Mouse (Mus musculus): ENCODE results near the gene Oard1.

Oard1 gene

GRCm38 (mm10) chr17:48436487-48436886, 26.7 kb downstream of the Oard1 start:
- DNase-seq (ENCODE audit: low read depth), result no peak

DNA sequence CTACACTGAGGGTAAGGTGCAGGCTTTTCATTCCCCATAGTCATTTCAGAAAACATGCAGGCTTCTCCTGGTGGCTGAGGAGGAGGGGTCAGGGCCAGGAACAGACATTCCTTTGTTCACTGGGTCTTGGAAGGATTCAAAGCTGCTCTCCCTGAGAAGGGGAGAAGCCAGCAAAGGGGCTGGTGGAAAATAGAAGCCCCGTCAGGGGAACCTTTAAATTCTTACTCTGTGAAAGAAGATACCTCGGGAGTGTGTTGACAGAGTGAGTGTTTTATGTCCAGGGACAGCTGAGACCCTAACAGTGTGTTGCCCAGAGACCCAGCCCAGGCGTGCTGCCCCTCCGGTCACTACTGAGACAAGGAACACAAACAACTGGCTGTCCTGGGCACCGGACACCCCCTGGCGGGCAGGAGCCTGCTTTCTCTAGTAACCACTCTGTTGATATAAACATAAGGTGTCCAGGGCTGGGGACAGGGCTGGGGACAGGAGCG, 27.7 kb downstream of the Oard1 start:
- no peak for DNase-seq (ENCODE audit: low read depth)

DNA sequence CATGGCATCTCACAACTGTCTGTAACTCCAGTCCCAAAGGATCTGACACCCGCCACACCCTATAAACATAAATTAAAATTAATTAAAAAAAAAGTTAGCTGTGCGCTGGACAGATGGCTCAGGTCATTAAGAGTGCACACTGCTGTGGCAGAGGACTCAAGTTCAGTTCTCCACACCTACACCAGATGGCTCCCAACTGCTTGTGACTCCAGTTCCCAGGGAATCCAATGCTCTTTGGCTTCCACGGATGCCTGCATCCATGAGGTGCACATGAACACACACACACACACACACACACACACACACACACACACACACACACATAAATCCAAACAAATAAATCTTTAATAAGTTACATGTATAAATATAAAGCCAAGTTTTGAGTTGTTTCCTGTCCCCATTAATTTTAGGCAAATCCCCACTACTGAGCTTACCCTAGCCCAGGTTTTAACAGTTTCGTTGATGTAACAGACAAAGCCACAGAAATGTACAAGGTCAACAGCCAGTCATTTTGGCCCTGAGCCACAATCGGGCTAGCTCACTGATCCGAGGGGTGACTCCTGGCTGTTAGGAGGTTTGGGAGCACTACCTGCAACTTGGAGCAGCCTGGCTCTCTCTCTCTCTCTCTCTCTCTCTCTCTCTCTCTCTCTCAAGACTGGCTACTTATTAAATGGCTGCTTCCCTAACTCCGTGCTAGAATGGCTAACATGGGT, 33.1 kb downstream of the Oard1 start:
- DNase-seq (ENCODE audit: low read depth), result no peak

GRCm38 (mm10) chr17:48443542-48444145, 33.8 kb downstream of the Oard1 start:
- no peak for DNase-seq (ENCODE audit: low read depth)

DNA sequence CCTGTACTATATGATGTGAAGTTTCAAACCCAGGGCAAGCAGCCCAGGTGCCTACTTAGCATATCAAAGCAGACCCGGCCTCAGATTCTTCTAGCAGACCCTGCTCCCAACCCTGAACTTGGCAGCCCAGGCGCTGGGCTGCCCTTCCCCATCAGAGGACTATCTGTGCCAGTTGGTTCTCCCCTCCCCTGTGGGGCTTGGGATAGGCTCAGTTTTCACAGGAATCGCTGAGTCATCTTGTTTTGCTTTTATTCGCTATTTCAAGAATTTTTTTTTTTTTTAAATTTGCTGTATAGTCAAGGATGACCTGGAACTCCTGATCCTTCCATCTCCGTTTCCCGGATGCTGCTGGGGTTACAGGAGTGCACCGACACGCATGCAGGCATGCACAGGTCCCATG, 37.9 kb downstream of the Oard1 start:
- no peak for DNase-seq (ENCODE audit: low read depth)

DNA sequence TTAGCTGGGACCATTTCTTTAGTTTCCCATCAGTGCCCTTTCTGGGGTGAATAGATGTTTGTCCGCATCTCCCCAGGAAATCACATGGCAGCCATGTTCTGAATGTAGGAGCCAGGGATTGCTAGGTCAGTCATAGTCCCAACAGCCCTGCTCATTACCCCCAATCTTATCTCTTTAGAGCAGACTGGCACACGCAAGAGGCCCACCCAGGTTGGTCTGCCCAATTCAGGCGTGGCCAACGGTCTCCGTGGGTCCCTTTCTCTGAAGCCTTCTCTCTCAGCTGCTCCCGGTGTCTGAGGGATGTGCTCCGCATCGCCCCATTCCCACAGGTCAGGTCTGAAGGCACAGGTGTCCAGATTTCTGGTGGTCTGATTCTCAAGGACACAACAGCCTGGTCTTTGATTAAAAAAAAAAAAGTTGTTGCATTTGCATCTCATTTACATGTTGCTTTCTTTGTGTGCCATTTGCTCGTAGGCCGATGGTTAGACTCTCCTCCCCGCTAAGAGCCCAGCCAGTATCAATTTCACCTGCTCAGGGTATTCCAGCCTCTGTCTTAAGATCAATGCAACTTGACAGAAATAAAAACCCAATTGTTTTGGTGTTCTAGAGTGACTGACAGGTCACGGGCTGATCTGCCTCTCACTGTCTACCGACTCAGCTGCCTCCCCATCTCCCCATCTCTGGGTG, 41.0 kb downstream of the Oard1 start:
- no peak for DNase-seq (ENCODE audit: low read depth)

DNA sequence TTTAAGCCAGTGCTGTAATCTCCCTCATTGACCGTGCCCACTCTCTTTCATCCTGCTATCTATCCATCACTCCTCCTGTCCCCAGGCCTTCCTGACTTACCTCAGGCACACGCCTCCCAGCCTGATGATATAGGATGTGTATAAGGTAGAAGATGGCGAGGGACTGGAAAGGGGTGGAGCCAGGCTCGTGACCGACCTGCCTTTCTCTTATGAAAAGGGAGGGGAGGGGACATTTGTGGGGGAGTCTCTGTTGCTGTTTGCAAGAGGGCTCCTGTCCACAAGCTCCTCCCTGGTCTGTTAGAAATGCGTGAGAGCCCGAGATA, 41.5 kb downstream of the Oard1 start, which contains the start of gene Tspo2:
TSS of gene Tspo2 (minus strand) at position 170 of the 323 bp plus-strand sequence.
- no peak for DNase-seq (ENCODE audit: low read depth)

DNA sequence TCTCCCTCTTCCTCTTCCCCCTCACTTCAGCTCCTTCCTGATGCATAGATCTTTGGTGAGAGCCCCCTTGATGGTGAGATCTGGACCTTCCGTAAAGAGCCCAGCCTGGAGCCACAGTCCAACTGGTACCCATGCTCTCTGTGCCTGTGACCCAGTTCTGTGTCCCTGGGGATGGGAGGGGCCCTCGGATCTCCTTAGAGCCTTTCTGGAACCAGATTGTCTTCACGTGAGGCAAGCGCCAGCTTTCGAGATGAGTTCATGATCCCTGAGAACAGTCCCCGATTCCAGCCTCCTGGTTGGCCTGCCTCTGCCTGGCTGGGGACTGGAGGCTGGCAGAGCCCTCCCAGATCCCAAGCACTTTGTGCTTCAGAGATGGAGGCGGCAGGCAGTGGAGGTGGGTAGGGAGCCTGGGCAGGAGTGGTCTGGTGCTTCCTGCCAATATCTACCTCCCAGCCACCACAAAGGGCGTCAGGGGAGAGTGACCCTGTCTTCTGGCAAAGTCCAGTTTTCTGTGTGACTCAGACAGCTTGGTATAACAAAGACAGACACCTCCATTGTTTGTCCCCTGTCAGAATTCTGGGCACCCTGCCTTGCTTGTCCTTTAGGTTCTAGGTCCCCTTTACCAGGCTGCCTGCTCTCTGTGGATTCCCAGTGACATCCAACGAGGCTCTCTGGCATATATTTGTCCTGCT, 42.1 kb downstream of the Oard1 start:
- DNase-seq (ENCODE audit: low read depth), result no peak

GRCm38 (mm10) chr17:48453489-48453888, 43.7 kb downstream of the Oard1 start:
- no peak for DNase-seq (ENCODE audit: low read depth)

DNA sequence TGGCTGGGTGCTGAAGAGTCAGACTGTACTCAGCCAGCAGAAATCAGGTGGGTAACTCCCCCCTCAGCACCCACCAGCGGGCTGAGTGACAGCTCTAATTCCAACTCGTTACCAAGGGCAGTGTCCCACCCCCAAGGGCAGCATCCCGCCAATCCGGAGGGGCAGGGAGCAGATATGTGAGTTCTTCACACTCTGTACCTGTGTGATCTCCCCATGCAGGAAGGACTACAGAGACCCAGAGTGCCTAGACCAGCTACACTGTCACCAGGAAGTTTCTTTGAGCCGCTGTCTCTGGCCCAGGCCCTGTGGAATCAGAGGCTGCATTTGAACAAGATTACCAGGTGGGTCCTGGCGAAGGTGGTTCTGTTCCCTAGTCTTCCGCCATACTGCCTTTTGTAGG, 44.4 kb downstream of the Oard1 start:
- no peak for DNase-seq (ENCODE audit: low read depth)

GRCm38 (mm10) chr17:48454688-48455087, 44.9 kb downstream of the Oard1 start, which contains the start of gene Unc5cl:
Unc5cl (plus strand) TSS chr17:48454901.
- DNase-seq (ENCODE audit: low read depth), result no peak

- no peak for DNase-seq (ENCODE audit: low read depth)
Measured at GRCm38 (mm10) chr17:48455955-48456354, 46.1 kb downstream of the Oard1 start.

DNA sequence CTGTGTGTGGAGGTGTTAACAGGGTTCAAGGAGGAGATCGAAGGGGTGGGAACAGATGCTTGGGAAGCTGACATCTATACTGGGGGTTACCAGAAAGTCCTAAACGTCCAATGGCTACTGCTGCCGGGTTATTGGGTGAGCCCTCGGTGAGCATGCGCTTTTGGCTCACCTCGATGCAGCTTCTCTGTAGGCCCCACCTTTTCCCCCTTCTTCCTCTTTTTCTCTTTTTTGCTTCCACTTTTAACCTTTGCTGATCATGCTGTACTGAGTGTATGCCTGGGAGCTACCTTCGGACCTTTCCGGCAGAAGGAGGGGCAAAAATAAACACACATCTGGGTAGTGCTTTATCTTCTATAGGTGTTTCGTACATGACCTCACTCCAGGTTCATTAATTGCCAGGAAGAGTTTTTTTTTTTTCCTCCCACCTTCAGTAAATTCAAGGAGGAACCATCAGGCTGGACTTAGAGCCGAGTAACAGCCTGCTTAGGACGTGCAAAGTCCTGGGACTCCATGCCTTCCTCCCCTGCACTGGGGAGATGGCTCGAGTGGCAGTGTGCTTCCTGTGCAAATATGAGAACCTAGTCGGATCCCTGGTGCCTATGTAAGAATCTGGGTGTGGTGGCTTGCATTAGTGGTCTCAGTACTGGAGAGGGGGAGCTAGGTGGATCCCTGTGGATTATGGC, 48.3 kb downstream of the Oard1 start:
- DNase-seq (ENCODE audit: low read depth), result no peak

GRCm38 (mm10) chr17:48462096-48462495, 52.3 kb downstream of the Oard1 start:
- DNase-seq (ENCODE audit: low read depth), result peak; percentile 81

- peak; percentile 41 for DNase-seq (ENCODE audit: low read depth)
Measured at GRCm38 (mm10) chr17:48463391-48463790, 53.6 kb downstream of the Oard1 start.
